Mouse (Mus musculus): ENCODE data around the gene Ptger1.

Ptger1 gene

DNA sequence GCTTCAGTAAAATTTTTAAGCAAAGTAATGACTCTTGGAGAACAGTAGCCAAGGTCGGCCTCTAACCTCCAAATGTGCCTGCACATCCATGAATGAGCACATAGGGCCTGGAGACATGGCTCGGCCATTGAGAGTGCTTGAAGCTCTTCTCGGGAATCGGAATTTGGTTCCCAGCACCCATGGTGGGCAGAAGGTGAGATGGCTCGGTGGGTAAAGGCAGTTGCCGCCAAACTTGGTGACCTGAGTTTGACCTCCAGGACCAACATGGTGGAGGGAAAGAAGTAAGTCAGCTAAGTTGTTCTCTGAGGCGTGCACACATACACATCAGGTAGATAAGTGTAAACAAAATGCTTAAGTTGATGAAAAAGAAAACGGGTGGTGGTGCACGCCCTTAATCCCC lies 10.4 kb upstream of the Ptger1 start:
- in situ Hi-C loops (cut with MboI; ENCODE audit: low sequenced_read_pairs), result no loop called here

DNA sequence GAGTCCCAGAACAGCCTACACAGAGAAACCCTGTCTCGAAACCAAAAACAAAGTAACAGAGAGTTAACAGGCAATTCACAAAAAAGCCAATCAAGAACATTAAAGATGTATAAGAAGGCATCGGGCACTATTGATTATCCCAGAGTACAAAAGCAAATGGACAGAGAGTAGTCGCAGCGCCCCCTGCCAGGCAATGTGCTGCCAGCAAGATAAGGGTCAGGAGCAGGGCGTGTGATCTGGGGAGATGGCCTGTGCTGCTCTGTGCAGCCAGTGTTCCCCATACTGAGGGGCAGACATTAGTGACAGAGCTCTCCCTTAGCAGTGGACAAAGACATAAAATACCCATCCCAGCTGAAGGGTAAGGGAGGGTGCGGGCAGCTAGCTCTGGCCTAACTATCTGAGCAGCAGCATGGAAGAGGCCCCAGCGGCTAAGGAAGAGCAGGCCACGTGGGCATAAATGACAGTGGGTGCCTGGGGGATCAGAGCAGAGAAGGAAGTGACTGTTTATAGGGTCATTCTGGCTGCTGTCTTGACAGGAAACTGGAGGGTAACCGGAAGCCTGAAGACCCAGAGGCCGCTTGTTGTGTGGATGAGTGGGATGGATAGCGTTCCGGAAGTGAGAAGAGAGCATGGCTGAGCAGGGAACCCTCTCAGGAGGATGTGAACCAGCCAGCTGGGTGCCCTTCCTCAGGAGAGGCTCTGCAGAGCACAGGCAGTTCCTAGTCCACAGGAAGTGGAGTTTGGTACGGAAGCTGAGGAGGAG lies 9.8 kb upstream of the Ptger1 start:
- in situ Hi-C loops (cut with MboI; ENCODE audit: low sequenced_read_pairs), result no loop called here

DNA sequence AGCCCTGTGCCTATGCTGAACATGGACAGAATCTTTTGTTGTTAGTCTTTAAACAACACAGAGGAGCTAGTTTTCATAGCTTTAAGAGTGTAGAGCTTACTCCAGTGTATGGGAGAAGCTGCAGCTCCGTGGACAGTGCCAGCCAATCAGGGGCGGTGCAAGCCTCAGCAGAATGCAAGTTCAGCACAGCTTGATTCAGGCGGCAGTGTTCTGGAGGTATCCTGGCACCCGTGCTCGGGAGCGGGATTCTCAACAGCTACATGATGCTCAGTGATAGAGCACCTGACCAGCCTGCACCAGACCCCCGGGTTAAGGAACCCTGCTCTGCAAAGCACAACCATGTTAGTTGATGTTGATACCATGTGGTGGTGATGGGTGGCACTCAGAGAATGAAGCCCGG lies 5.9 kb upstream of the Ptger1 start:
- in situ Hi-C loops (cut with MboI; ENCODE audit: low sequenced_read_pairs), result no loop called here

DNA sequence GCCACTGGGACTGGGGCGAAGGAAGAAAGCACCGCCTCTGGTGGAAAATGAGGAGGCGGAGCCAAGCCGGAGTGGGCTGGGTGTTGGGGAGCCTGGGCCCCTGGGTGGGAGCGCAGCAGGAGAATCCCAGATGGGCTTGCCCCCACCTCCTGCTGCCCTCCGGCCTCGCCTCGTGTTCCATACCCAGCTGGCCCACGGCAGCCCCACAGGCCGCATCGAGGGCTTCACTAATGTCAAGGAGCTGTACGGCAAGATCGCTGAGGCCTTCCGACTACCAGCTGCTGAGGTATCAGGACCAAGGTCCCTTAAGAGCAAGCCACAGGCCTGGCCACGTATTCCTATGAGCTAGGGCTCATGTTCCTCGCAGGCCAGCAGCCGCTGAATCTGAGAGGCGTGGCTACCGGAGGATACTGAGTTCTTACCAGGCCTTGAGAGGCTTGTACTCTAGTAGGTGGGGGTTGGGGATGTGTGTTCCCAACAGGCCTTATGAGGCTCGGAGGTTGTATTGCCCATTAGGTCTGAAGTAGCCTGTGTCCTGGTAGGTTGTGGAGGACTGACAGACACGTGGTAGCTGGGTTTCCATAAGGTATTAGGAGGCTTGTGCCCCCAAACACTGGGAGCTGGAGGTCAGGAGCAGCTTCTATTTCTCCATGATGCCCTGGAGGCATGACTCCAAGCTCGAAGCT lies 5.3 kb upstream of the Ptger1 start:
- in situ Hi-C loops (cut with MboI; ENCODE audit: low sequenced_read_pairs), result no loop called here

DNA sequence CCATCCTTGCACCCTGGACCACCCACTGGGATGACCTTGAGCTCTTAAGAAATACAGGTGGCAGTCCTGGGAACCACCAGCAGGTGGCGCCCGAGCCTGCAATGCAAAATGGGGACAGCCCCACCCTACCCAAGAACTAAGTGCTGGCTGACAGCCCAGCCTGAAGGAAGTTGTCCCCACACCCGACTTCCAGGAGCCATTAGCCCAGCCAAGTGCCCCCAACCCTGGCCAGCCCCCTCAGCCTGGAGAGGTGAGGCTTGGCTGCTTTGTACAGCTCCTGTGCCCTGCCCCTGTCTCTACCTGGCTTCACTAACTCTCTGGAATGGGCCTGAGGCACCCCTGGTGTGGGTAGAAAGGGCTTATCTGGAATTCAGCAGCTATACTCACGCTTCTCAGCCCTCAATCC lies 4.1 kb upstream of the Ptger1 start:
- in situ Hi-C loops (cut with MboI; ENCODE audit: low sequenced_read_pairs), result no loop called here

DNA sequence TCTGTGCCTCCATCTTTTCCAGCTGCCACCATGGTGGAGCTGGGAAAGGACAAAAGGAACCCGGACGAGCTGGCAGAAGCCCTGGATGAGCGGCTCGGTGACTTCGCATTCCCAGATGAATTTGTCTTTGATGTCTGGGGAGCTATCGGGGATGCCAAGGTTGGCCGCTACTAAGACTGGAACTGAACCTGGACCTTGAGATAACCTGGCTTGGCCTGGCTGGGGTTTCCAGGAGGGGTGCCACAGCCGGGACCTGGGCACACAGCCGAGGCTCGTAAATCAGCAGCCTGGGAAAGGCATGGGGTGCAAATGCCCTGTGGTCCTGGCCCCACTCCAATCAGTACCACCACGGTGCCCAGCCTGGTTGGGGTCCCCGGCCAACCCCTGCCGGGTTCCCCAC lies 2.4 kb upstream of the Ptger1 start:
- in situ Hi-C loops (cut with MboI; ENCODE audit: low sequenced_read_pairs), result no loop called here

DNA sequence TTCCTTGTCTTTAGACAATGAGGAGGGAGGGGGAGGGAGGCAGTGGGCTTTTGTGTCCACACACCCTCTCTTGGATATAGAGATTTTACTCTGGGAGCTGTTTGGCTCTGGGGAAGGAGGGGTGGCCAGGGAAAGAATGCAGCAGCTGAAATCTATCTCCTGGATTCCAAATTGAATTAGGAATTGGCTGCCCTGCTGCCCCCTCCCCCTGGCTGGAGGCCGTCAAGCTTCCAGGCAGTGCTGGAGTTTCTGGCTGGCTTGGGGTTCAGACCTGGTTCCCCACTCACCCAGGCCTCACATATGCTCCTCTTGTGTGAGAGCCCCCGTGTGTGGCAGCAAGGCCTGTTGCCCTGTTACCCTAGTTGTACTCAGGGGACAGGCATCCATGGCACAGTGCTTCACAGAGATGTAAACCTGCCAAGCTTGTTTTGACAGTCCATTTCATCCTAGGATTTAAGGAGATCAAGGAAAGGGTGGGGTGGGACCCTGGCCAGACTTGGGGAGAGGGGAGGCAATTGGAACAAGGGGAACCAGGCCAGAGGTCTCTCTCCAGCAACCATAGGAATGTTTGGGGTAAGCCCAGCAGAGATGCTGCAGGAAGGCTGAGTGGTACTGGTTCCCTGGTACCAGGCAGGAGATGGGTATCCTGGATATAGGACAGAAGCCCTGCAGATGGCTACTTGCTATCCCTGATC lies 1.4 kb upstream of the Ptger1 start:
- in situ Hi-C loops (cut with MboI; ENCODE audit: low sequenced_read_pairs), result no loop called here

DNA sequence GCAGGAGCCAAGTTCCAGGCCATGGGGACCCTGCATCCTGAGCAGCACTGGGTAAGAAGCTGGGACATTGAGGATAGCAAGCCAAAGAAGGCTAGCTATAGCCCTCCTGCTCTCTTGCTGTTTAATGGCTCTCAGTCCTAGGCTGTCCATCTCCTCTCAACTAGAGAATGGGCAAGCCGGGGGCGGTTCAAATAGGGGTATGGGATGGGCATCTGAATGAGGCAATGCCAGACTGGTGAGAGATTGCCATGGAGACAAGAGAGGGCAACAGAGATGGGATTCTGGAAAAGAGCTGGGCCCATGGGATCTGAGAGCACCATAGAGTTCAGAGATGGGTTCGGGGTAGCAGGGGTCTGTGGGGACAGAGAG lies 372 bp downstream of the Ptger1 start:
- in situ Hi-C loops (cut with MboI; ENCODE audit: low sequenced_read_pairs), result no loop called here

DNA sequence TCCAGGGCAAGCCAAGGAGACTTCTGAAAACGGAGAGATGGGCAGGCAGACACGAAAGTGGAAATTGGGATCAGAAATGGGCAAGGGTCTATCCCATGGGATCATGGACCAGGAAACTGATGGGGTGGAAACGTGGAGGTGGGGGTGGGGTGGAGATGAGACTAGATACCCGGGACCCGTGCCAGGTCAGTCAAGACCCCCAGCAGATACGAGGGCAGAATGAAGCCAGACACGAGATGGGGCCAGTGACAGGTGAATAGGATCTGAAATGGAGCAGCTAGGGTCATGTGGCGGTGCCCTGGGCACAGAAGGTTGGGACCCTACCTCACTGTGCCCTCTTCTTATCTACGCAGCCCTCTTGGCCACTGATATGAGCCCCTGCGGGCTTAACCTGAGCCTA lies 1.0 kb downstream of the Ptger1 start:
- in situ Hi-C loops (cut with MboI; ENCODE audit: low sequenced_read_pairs), result no loop called here

DNA sequence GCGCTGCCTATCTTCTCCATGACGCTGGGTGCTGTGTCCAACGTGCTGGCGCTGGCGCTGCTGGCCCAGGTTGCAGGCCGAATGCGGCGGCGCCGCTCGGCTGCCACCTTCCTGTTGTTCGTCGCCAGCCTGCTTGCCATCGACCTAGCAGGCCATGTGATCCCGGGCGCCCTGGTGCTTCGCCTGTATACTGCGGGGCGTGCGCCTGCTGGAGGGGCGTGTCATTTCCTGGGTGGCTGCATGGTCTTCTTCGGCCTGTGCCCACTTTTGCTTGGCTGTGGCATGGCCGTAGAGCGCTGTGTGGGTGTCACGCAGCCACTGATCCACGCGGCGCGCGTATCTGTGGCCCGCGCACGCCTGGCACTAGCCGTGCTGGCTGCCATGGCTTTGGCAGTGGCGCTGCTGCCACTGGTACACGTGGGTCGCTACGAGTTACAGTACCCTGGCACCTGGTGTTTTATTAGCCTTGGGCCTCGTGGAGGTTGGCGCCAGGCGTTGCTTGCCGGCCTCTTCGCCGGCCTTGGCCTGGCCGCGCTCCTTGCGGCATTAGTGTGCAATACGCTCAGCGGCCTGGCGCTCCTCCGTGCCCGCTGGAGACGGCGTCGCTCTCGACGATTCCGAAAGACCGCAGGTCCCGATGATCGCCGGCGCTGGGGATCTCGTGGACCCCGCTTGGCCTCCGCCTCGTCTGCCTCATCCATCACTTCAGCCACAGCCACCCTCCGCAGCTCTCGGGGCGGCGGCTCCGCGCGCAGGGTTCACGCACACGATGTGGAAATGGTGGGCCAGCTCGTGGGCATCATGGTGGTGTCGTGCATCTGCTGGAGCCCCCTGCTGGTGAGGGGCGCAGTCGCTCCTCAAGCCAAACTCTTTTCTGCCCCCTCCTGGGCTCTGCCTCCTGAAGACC lies 1.8 kb downstream of the Ptger1 start:
- in situ Hi-C loops (cut with MboI; ENCODE audit: low sequenced_read_pairs), result no loop called here

DNA sequence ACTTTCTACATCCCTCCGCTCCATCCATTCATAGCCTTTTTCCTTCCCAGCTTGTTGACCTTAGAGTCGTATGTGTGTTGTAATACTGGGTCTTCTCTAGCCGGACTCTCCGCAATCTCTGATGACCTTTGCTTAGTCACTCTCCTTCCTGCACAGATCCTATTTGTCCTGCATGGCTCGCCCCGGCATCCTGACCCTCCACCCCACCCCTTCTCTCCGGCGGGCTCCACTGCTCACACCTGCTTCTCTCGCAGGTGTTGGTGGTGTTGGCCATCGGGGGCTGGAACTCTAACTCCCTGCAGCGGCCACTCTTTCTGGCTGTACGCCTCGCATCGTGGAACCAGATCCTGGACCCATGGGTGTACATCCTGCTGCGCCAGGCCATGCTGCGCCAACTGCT lies 2.5 kb downstream of the Ptger1 start:
- in situ Hi-C loops (cut with MboI; ENCODE audit: low sequenced_read_pairs), result no loop called here

DNA sequence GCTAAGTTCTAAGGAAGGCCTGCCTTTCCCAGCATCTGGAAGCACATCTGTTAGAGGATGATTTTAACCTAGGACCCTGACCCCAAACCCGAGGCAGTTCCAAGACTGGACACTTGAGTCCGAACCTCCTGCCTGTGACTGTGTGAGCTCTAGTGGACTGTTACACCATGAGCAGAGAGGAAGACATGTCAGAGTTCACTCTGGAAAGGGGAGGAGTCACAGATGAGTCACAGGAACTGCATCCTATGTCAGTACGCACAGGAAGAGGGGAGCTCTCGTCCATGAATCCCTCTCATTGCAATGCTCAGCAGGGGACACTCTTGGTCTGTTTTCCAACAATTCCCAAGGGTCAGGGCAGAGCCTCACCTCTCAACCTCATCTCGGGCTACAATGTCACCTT lies 6.5 kb downstream of the Ptger1 start:
- in situ Hi-C loops (cut with MboI; ENCODE audit: low sequenced_read_pairs), result no loop called here

DNA sequence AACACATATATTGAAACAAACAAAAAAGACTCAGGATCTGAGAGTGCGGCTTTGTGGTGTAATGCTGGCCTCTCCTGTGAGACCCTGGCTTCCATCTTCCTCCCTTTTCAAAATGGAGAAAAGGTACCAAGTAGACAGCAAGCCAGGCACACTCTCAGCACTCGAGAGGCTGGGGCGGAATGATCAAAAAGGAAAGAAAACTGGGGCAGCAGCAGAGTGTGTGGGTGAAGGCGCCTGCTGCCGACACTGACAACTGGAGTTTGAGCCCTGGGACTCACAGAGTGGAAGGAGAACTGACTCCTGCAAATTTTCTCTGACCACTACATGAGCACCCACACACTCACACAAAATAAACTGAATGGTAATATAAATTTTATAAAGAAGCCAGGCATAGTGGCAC lies 8.0 kb downstream of the Ptger1 start:
- in situ Hi-C loops (cut with MboI; ENCODE audit: low sequenced_read_pairs), result no loop called here

DNA sequence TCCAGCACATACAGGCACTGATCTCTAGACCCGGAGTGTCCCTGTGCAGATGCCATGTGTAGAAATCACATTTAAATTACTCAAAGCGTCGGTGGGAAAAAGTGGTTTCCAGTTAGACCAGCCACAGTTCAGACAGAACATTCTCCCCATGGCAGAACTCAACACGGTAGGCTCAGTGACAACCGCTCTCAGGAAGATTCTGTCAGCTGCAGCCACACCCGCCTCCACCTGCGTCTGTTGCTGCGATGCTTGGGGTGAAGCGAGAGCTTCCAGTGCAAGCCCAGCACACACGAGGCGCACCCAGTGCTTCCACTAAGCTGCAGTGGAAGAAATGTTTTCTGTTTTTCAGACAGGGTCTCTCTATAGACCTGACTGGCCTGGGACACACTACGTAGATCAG lies 13.4 kb downstream of the Ptger1 start:
- in situ Hi-C loops (cut with MboI; ENCODE audit: low sequenced_read_pairs), result no loop called here

DNA sequence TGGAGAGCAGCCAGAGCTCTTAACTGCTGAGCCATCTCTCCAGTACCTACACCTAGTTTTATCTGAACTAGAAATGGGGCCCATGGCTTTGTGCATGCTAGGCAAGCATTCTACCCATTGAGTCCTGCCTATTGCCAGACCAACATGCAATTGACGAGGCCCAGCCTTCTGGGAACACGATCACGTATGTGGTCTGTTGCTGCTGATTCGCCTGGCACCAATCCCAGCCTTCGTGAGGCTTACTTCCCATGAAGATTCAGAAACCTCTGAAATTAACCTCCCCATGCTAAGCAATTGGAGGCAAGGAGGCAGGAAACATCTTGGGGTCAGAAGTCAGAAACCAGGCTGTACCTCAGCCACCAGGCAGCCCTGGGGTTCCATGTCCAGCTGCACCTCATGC lies 14.1 kb downstream of the Ptger1 start:
- in situ Hi-C loops (cut with MboI; ENCODE audit: low sequenced_read_pairs), result no loop called here

DNA sequence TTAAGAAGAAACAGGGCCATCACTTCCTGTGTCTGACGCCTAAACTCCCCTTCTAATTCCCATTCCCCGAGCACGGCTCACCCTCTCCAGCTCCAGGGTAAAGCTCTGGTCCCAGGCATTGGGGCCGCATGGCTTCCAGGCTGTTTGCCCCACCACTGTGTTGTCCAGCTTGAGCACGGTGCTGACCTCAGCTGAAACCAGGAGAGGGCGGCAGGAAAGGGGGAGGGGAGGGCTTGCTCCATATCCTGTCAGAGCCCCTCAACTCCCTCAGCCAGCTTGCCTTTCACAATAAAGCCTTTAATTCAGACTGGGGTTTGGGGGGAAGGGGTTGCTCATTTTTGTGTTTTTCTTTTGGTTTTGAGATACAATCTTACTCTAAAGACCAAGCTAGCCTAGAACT lies 14.6 kb downstream of the Ptger1 start:
- in situ Hi-C loops (cut with MboI; ENCODE audit: low sequenced_read_pairs), result no loop called here

DNA sequence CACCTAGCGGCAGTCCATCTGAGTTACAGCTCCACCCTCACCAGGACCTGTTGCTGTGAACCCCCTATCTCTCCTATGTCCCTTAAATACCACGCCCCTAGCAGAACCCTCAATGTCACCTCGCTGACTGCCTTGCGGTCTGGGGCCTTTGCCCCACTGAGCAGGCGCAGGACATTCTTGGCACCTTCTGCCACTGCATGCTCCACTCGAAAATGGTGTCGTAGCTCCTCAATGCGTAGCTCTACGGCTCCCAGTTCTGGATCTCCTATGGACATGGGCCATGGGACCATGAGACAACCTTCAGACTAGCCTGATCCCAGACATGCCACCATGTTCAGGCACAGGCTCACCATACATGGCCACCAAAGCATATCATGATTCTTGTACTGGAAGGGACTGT lies 18.0 kb downstream of the Ptger1 start:
- in situ Hi-C loops (cut with MboI; ENCODE audit: low sequenced_read_pairs), result no loop called here

DNA sequence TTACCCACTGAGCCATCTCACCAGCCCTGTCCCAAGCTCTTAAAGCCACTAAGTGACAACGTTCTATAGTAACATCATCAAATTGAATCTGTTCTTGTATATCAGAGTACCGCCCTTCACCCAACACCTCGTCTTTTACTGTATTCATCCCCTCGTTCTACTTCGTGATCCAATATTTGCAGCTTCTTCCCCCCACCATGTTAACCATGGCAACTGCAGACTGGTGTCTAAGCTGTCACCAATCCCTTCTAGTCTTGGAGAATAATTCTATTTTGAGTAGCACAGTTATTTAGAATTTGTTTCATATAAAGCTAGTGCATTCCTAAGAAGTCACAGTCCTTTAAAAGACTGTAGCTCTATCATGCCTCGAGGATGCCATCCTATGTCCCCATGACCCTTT lies 22.8 kb downstream of the Ptger1 start:
- in situ Hi-C loops (cut with MboI; ENCODE audit: low sequenced_read_pairs), result no loop called here

DNA sequence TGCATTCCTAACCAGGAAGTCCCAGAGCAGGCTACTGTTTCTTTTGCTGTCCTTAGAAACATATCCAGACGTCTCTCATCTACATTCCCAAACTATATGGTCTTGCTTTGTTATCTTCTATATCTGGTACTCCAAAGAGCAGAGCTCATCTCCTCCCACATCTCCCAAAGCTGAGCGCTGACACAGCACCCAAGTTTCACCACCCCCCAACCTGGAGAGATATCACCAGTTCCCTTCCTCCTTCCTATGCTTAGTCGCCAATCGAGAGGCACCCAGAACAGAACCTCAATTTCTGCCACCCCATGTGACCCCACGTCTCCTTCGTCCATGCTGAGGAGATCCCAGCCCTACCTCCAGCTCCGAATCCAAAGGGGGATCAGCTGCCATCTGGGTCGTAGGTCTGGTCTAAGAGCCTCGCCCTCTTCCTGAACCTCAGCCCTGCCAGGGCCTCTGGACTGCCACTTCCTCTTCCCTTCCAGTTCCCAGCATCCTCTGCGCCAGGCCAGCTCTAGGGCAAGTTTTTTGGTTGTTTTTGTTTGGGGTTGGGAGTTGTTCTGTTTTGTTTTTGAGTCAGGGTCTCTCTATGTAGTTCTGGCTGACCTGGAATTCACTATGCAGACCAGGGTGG lies 27.2 kb downstream of the Ptger1 start:
- in situ Hi-C loops (cut with MboI; ENCODE audit: low sequenced_read_pairs), result no loop called here

DNA sequence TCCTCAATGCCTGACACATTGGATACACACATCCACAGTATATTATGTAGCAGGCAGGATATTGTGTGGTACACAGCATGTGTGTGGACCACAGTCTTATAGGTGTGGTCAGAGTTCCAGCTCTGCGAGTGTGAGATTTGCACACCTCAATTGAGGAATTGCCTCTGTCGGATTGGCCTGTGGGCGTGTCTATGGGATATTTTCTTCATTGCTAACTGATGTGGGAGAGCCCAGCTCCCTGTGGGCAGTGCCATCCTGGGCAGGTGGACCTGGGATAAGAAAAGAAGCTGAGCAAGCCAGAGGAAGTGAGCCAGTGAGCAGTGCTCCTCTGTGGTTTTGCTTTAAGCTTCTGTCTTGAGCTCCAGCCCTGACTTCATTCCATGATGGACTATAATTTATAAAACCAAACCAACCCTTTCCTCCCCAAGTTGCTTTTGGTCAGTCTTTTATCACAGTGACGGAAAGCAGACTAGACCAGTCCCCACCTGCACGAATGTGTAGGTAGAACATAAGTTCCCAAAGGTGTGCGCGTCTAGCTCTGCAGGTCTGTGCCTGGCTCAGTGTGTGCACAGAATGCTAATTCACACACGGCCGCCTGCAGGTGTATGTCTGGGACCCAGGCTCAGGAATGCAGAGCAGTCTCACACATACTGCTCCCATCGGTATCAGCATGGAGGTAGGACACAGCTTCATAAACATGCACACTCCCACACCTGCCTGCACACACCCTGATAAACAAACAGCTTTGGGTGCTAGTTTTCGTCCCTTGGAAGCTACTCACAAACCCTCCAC lies 28.1 kb downstream of the Ptger1 start:
- in situ Hi-C loops (cut with MboI; ENCODE audit: low sequenced_read_pairs), result no loop called here

All from CH12F3 (cell line).